Mouse (Mus musculus) embryonic facial prominence, embryonic 15.5 days (tissue): ENCODE data around the gene Sh3d21. TPM values are rescaled to one million over a fixed set of nuclear protein-coding genes. Genes with fewer than 3 reads are reported as not detected.

Experiments
- ATAC-seq: fragments of 200-750 bp; cut with Nextera tagmentation; 2 replicates; pipeline ENCODE4 v1.8.0; 2017; ENCODE audit warnings: low read depth, moderate TSS enrichment; ENCODE audit not compliant: insufficient number of reproducible peaks, low FRiP score, low TSS enrichment
- H3K27ac ChIP-seq: fragments of 300-500 bp; sonication (generic); replicated peaks from 2 replicates; pipeline ENCODE4 v1.5.1; 2015; ENCODE audit warnings: mild to moderate bottlenecking, inconsistent platforms
- H3K27me3 ChIP-seq: fragments of 300-500 bp; sonication (generic); 2 replicates; pipeline ENCODE4 v1.6.1; 2015; ENCODE audit warnings: inconsistent platforms
- H3K36me3 ChIP-seq: fragments of 300-500 bp; sonication (generic); 2 replicates; pipeline ENCODE4 v1.6.1; 2015; ENCODE audit warnings: mild to moderate bottlenecking, inconsistent platforms
- H3K4me1 ChIP-seq: fragments of 300-500 bp; sonication (generic); 2 replicates; pipeline ENCODE4 v1.6.1; 2015; ENCODE audit warnings: inconsistent platforms
- H3K4me2 ChIP-seq: fragments of 300-500 bp; sonication (generic); replicated peaks from 2 replicates; pipeline ENCODE4 v1.6.1; 2015; ENCODE audit warnings: mild to moderate bottlenecking, inconsistent platforms
- H3K4me3 ChIP-seq: fragments of 300-500 bp; sonication (generic); replicated peaks from 2 replicates; pipeline ENCODE4 v1.5.1; 2015; ENCODE audit warnings: mild to moderate bottlenecking, inconsistent platforms
- H3K9ac ChIP-seq: fragments of 300-500 bp; sonication (generic); 2 replicates; pipeline ENCODE4 v1.6.1; 2015; ENCODE audit warnings: inconsistent platforms
- H3K9me3 ChIP-seq: fragments of 300-500 bp; sonication (generic); replicated peaks from 2 replicates; pipeline ENCODE4 v1.6.1; 2016; ENCODE audit warnings: inconsistent platforms
- WGBS: fragments of 180-500 bp; shearing (Covaris S2); methylation state at CpG from one replicate; pipeline ENCODE4 v1.1.7; 2015; 5-methylcytosine and 5-hydroxymethylcytosine counted together
- polyA plus RNA-seq: library from polyadenylated mRNA; unstranded; fragments of >200 nt; fragmentation: Nextera tagmentation; extraction: Ambion mirVana; gene quantifications from 2 replicates; pipeline ENCODE4 v1.2.1, GENCODE M21; 2015

Gene Sh3d21
- polyA plus RNA-seq, 1 experiment from 2014 or later: 16.8 TPM

GRCm38 (mm10) chr4:126141021-126141420 is 22.3 kb downstream of the Sh3d21 start:
- Histone ChIP-seq H3K27ac (no peak overlapping the region; the same call in 1 of the 2 replicates), H3K4me2 (no peak overlapping the region), H3K4me1 (0 out of 2 replicates have a peak, but pooled peaks cover 4% of the 10 kb centered on the region), H3K27me3 (no peaks in the 10 kb centered on the region), H3K36me3 (peaks cover 39% of the 10 kb centered on the region), H3K9ac (no peak overlapping the region), H3K4me3 (no peak overlapping the region), H3K9me3 (no peaks in the 10 kb centered on the region)
- no peak for ATAC-seq
- WGBS: 56% methylated on average over 5 of the region's 5 CpGs

DNA sequence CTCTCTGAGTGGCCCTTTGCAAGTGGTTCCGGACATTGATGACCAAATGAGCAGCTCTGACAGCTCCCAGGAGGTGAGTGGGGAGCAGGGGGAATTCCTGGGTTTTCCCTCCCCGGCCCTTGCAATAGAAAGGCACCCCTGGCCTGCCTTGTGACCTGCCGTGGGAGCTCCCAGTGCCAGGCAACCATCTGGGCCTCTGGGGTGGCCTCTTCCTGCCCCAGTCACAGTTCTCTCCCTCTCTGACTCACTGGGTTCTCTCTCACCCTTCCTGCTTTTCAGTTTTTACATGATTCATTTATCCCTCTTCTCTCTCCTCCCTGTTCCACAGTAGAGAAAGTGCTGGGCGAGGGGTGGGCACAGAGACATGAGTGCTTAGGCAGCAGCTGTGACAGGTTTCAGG is 25.5 kb downstream of the Sh3d21 start:
- H3K27me3 ChIP-seq: no peaks in the 10 kb centered on the region
- H3K9me3 ChIP-seq: no peaks in the 10 kb centered on the region
- WGBS: 80% methylated on average over 4 of the region's 4 CpGs
- no peak overlapping the region for H3K4me3 ChIP-seq
- peaks cover 13% of the 10 kb centered on the region for H3K4me1 ChIP-seq
- H3K9ac ChIP-seq: no peak overlapping the region
- H3K36me3 ChIP-seq: peaks cover 50% of the 10 kb centered on the region
- no peak for ATAC-seq
- no peak overlapping the region for H3K27ac ChIP-seq
- no peak overlapping the region for H3K4me2 ChIP-seq

DNA sequence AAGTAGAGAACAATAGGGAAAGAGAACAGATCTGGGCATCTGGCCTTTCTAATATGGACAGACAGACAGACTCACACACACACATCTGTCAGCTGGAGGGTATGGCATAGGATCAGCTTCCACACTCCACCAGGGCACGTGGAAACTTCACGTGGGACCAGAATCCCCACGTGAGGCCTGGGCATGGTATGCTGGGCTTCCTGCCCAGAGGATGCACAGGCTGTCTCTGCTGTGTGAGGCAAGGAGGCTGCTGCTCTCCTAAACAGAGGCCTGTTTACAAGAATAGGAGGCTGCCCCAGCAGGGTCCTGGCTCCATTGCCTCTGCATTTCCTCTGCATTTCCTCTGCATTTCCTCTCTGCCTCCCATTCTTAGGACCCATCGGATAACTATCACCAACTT is 28.7 kb downstream of the Sh3d21 start:
- Histone ChIP-seq H3K4me3 (no peak overlapping the region), H3K9ac (no peak overlapping the region), H3K27me3 (no peaks in the 10 kb centered on the region), H3K27ac (no peak overlapping the region), H3K9me3 (no peaks in the 10 kb centered on the region), H3K36me3 (peaks cover 46% of the 10 kb centered on the region), H3K4me1 (peaks cover 40% of the 10 kb centered on the region), H3K4me2 (no peak overlapping the region)
- 71% methylated on average over 4 of the region's 4 CpGs for WGBS
- ATAC-seq: no peak

- Histone ChIP-seq H3K9ac (no peak overlapping the region), H3K4me1 (peaks cover 40% of the 10 kb centered on the region), H3K4me3 (no peak overlapping the region), H3K4me2 (no peak overlapping the region), H3K36me3 (peaks cover 46% of the 10 kb centered on the region), H3K27me3 (no peaks in the 10 kb centered on the region), H3K27ac (no peak overlapping the region), H3K9me3 (no peaks in the 10 kb centered on the region)
- no peak for ATAC-seq
- WGBS: 87% methylated on average over 4 of the region's 4 CpGs
Measured at GRCm38 (mm10) chr4:126134236-126134635, 29.1 kb downstream of the Sh3d21 start.

DNA sequence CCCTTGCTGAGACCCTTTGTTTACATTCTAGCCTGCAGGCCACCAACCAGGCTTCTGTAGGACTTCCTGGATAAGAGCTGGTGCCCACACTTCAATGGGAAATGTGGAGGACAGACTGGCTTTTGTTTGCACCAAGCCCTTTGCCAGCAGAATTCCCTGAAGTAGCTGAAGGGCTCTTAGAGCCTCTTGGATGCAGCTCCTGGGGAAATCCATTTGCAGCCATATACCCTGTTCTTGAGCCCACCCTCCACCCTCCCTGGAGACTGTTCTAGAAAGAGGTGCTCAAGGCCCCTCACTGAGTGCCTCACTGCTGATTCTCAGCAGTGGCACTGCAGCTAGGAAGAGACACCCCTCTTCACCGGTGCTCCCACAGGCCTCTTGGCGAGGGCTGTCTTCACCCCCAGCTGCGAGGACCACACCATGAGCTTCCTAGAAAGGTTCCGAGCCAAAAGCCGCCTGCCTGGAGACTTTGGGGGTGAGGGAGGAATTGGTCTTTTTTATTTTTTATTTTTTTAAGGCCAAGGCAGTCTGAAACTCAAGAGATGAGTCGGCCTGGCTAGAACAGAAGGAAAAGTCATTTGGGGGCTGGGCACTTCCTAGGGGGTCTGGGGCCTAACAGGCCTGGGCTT is 30.5 kb downstream of the Sh3d21 start:
- ATAC-seq: no peak
- peaks cover 46% of the 10 kb centered on the region for H3K36me3 ChIP-seq
- no peak overlapping the region for H3K4me2 ChIP-seq
- no peak overlapping the region for H3K4me3 ChIP-seq
- peak overlapping the region; percentile 86 for H3K27ac ChIP-seq
- H3K4me1 ChIP-seq: peaks cover 40% of the 10 kb centered on the region
- no peaks in the 10 kb centered on the region for H3K9me3 ChIP-seq
- H3K27me3 ChIP-seq: no peaks in the 10 kb centered on the region
- H3K9ac ChIP-seq: no peak overlapping the region
- WGBS: 52% methylated on average over 6 of the region's 6 CpGs

DNA sequence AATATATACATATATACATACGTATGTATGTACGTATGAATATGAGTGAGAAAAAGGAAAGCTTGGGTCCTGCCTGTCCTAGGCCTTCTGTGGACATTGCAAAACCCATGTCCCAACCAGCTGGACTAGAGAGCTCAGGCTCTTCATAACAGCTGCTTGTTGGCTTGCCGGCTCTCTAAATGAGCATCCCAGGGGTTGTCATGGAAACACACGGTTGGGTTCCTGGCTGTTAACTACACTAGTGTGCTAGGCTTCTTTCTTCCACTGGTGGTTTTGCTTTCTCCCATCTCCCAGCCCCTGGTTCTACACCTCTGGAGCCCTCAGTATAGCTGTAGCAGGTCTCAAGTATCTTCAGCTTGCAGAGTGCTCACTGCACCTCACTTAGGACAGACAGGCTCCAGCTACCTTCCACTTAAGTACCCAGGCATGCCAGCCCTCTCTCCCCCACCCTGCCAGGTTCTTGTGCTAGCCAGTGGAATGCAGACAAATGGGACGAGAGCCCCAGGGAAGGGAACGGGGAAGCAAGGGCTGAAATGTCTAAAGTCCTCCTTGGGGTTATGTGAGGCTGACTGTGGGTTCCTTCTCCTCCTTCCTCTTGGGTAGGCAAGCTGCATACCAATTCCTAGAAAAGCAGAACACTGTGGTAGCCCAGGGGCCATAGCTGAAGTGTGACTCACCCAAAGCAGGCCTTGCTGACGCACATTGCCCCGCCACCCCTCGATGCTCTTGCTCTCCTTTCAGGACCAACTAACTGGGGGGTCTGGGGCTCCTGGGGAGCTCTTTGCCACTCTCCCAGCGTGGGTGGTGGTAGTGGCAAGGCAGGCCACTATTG is 31.8 kb downstream of the Sh3d21 start:
- H3K9ac ChIP-seq: no peak overlapping the region
- H3K4me3 ChIP-seq: no peak overlapping the region
- WGBS: 35% methylated on average over 10 of the region's 10 CpGs
- no peaks in the 10 kb centered on the region for H3K9me3 ChIP-seq
- H3K27ac ChIP-seq: peak overlapping the region; percentile 86
- H3K27me3 ChIP-seq: no peaks in the 10 kb centered on the region
- H3K36me3 ChIP-seq: peaks cover 50% of the 10 kb centered on the region
- peak; percentile 41; the same call in 1 of the 2 replicates for ATAC-seq
- no peak overlapping the region for H3K4me2 ChIP-seq
- H3K4me1 ChIP-seq: peaks cover 40% of the 10 kb centered on the region

DNA sequence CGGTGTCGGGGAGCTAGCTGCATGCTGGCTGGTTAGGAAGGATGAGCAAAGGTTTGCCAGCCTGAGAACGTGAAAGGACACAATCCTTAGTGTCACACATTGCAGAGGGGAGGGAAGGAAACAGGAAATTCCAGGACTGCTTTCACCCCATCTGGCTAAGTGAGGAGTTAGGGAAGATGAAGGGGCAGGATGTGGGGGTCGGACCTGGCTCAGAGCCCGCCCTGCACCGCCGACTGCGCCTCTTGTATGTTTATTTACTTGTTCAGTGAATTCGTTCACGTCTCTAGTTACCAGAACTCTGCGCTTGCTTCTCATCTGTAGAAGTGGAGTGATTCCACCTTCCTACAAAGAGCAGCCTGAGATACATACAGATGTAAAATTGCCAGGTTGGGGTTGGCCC is 32.8 kb downstream of the Sh3d21 start:
- WGBS: 30% methylated on average over 11 of the region's 11 CpGs
- no peak overlapping the region for H3K9ac ChIP-seq
- H3K9me3 ChIP-seq: no peaks in the 10 kb centered on the region
- no peak overlapping the region for H3K4me2 ChIP-seq
- peak overlapping the region; percentile 86 for H3K27ac ChIP-seq
- no peaks in the 10 kb centered on the region for H3K27me3 ChIP-seq
- peaks cover 52% of the 10 kb centered on the region for H3K36me3 ChIP-seq
- peaks cover 40% of the 10 kb centered on the region for H3K4me1 ChIP-seq
- ATAC-seq: no peak
- H3K4me3 ChIP-seq: no peak overlapping the region

DNA sequence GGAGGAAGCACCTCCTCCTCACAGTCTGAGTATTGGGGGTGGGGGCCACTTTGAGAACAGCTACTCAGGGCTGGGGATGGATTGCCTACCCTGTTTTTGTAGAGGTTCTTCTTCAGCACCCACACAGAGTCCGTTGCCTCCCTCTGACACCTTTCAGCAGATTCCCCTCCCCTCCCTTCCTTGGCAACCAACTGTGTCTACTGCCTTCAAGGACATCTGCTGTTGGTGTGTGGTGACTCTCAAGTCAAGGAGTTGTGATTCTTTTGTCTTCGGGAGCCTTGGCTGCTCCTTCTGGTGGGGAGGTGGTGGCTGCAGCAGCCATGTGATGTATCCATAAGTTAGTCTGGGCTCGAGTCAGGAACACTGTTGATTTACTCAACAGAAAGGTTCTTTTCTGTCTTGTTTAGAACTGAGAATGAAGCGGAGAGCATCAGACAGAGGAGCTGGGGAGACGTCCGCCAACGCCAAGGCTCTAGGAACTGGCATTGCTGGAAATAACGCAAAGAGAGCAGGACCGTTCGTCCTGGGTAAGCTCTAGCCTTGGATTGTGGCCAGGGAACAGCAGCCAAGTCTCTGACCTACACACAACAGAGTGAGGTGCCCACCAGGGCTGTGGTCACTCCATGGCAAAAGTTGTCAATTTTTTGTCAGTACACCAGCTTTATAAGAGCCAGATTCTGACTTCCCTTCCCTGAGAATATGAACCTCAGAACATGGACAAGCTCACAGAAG is 39.8 kb downstream of the Sh3d21 start:
- H3K9ac ChIP-seq: no peak overlapping the region
- H3K4me2 ChIP-seq: no peak overlapping the region
- no peaks in the 10 kb centered on the region for H3K27me3 ChIP-seq
- H3K9me3 ChIP-seq: no peaks in the 10 kb centered on the region
- 85% methylated on average over 10 of the region's 10 CpGs for WGBS
- no peak overlapping the region for H3K4me3 ChIP-seq
- H3K4me1 ChIP-seq: peaks cover 8% of the 10 kb centered on the region; the same call in 1 of the 2 replicates
- peaks cover 46% of the 10 kb centered on the region for H3K36me3 ChIP-seq
- no peak overlapping the region for H3K27ac ChIP-seq
- ATAC-seq: no peak

DNA sequence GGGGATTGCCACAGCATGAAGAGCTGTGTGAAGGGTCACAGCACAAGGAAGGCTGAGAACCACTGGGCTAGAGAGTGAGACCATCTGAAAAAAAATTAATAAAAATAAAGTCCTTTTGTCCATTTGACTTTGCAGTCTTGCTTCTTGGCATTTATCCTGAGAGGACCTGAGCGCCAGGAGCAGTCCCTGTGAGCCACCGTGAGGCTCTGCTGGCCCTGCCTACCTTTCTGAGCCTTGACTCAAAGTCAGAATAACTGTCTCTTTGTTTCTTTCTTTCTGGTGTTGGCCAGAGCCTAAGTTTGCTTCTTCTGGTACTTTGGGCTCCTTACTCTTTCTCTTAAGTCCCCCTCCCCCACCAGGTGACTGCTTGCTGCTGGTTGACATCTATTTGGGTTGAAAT is 42.8 kb downstream of the Sh3d21 start:
- Histone ChIP-seq H3K9ac (no peak overlapping the region), H3K4me1 (peaks cover 17% of the 10 kb centered on the region), H3K27me3 (no peaks in the 10 kb centered on the region), H3K4me2 (no peak overlapping the region), H3K9me3 (no peaks in the 10 kb centered on the region), H3K4me3 (no peak overlapping the region), H3K36me3 (peaks cover 18% of the 10 kb centered on the region), H3K27ac (no peak overlapping the region)
- ATAC-seq: no peak
- 87% methylated on average over 2 of the region's 2 CpGs for WGBS

DNA sequence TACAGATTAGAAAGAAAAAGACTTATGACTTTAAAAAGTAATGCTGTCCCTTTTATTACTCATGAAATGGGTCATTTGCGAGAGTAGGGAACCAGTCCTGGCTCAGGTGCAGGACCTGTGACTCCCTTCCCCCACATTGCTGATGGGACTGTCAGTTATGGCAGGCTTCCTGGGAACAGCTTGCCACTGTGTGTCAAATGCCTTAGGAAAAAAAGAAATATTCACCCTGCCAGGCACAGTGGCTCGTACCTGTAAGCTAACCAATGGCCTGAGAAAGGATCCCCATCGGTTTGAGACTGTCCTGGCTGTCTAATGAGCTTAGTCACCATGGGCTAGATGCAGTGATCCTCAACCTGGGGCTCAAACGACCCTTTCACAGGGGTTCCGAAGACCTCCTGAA is 43.2 kb downstream of the Sh3d21 start:
- H3K27ac ChIP-seq: no peak overlapping the region
- H3K4me2 ChIP-seq: no peak overlapping the region
- no peak for ATAC-seq
- H3K9me3 ChIP-seq: no peaks in the 10 kb centered on the region
- 88% methylated on average over 5 of the region's 5 CpGs for WGBS
- H3K36me3 ChIP-seq: peaks cover 13% of the 10 kb centered on the region
- H3K4me3 ChIP-seq: no peak overlapping the region
- H3K9ac ChIP-seq: no peak overlapping the region
- no peaks in the 10 kb centered on the region for H3K27me3 ChIP-seq
- H3K4me1 ChIP-seq: peaks cover 19% of the 10 kb centered on the region

DNA sequence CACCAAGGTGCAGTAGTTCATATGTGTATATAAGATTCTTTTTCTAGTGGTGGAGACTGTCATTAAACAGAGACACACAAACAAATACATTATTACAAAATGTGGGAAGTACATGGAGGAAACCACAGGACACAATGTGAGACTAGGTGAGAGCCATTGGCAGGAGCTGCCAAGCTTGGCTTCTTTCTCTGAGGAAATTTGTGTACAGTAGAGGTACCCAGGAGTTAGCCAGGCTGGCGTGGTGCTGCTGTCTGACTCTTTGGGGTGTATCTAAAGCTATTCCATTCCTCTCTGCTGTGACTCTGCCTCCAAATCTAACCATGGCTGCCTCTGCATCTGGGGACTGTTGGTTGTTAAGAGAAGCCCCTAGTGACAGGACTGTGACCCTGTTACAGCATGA is 44.2 kb downstream of the Sh3d21 start:
- H3K4me2 ChIP-seq: no peak overlapping the region
- H3K4me3 ChIP-seq: no peak overlapping the region
- no peak for ATAC-seq
- H3K36me3 ChIP-seq: peaks cover 4% of the 10 kb centered on the region; the same call in 1 of the 2 replicates
- 93% methylated on average over 1 of the region's 1 CpGs for WGBS
- no peak overlapping the region for H3K27ac ChIP-seq
- H3K9me3 ChIP-seq: no peaks in the 10 kb centered on the region
- H3K27me3 ChIP-seq: no peaks in the 10 kb centered on the region
- H3K9ac ChIP-seq: no peak overlapping the region
- peaks cover 22% of the 10 kb centered on the region for H3K4me1 ChIP-seq
